Mouse (Mus musculus): Measurements from ENCODE around the gene Lnx2.
A peak's percentile ranks its signal among the peaks of the same experiment; 100 is the strongest.

Gene Lnx2

DNA sequence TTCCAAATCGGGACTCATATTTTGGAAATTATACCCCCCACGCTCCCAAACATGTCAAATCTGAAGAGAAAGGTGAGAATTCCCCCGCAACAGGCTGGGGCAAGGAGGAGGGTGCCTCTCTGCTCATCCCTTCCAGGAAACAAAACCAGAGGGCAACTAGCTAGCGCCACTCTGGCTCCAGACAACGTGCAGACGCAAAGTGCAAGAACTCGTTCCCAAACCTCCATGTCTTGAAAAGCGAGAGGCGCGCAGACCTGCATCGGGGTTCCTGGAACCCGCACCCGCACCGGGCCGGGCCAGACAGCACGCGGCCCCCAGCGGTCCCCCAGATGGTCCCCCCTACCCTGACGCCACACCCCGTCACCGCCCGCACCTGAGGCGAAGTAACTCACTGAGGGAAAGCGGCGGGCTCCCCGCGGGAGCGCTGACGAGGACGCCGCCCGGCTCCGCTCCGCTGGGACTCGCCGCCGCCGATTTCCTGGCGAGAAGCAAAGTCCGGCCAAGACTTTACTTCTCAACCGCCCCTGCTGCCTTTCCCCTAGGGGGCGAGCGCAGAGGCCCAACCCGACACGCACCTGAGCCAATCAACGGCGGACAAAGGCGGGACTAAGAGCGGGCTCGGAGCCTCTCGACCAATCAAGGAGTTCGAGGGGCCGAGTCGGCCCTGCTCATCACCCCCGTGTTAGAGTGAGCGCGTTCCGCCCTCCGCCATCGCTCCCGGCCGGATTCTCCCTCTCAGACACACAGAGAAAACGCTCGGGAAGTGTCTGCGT, at the start of gene Lnx2:
Gene Lnx2, minus strand, starts transcription at position 561 of the 773 bp plus-strand sequence.
- peak; percentile 99 for DNase-seq (ENCODE audit: low read depth, low spot score)

GRCm38 (mm10) chr5:147125542-147126185, 49.3 kb upstream of the Lnx2 start:
- DNase-seq (ENCODE audit: low read depth, low spot score), result no peak

DNA sequence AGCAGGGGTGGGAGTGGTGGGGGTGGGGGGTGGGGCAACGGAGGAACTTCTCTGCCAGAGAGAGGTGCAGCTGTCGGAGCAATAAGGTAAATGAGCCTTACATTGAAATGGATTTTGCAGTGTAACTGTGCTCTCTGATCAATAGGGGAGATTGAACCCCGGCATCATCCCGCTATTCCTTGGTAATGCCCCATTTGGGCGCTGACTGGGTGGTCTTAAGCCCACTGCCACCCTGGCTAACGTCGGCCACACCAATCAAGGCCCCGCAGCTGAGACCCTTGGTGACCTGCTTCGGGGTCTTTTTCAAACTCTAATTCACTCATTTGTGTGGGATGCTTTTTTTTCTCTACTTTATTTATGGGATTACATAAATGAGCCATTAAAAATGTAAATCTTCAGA, 48.4 kb upstream of the Lnx2 start:
- no peak for DNase-seq (ENCODE audit: low read depth, low spot score)

GRCm38 (mm10) chr5:147121146-147121545, 44.8 kb upstream of the Lnx2 start:
- peak; percentile 77 for DNase-seq (ENCODE audit: low read depth, low spot score)

DNA sequence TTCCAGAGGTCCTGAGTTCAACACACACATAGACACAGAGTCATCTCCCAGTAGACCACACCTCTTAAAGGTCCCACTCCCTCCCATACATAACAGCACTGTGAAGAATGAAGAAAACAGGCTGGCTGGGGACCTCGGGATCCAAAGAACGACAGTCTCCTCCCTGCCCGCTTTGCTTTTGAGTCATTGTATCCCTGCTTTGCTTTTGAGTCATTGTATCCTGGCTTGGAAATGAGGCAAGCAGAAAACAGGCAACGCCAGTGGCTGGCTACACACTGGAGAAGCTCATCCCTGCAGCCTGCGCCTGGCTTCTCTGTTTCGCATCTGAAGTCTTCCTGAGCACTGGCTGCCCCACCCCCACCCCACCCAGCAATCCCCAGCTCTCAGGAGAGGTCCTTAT, 40.6 kb upstream of the Lnx2 start:
- DNase-seq (ENCODE audit: low read depth, low spot score), result no peak

DNA sequence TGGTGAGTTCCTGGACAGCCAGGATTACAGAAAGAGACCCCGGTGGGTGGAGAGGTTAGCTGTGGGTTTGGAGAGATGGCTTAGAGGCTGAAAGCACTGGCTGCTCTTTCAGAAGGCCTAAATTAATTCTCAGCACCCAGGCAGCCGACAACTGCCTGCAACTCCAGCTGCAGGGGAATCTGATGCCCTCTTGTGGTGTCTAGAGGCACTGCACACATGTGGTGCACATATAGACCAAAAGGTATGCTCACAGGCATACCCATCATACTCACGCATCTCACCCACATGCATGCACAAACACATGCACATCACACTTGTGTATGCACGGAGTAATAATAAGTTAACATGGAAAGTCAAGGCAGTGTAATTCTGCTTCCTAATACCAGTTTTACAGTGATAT, 39.2 kb upstream of the Lnx2 start:
- DNase-seq (ENCODE audit: low read depth, low spot score), result peak; percentile 76

DNA sequence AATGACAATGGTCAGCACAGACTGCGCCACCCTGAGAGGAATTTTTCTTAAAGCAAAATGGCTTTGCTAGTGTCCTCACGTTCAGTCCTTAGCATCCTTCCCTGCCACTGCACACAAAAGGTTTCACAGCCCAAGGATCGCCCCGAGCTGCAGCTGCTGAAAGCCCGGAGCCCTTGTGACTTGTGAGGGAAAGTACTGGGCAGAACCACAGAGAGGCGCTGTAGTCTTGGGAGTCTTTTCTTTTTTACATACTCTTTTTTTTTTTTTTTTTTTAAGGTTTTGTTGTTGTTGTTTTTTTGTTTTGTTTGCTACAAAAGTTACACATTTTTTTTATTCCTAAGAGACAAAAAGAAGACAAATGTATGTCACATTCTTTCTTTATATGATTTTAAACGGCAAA, 38.4 kb upstream of the Lnx2 start:
- DNase-seq (ENCODE audit: low read depth, low spot score), result peak; percentile 66

DNA sequence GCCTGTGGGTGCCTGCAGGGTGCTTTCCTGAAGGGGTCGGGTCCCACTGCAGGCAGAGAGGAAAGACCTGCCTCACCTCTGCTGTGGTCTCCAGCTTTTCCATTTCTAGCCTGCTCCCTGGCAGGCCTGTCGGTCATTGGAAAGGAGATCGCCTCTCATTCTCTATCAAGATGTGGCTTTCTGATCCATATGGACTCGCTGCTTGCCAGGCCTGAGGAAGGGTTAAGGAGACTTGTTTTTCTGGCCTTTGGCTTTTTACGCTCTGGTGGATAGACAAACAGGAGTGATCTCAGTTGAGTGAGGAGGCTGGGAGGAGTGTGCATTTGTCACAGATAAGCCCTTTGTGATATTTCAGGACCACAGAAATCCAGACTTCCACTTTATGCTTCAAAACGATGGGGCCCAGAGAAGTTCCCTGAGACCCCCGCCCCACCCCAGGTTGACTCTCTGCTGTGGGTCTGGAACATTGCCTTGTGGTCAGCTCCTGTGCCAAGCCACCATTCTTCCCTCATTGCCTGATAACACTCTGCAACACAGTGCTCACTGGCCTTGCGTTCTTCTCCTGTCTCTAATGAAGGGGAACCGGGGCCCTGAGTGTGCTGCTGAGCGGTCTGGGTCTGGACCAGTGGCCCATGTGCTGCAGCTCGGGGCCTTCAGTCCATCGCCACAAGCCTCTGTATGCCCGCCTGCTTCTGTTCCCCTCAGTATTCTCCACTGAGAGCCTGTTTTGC, 32.6 kb upstream of the Lnx2 start:
- DNase-seq (ENCODE audit: low read depth, low spot score), result no peak

DNA sequence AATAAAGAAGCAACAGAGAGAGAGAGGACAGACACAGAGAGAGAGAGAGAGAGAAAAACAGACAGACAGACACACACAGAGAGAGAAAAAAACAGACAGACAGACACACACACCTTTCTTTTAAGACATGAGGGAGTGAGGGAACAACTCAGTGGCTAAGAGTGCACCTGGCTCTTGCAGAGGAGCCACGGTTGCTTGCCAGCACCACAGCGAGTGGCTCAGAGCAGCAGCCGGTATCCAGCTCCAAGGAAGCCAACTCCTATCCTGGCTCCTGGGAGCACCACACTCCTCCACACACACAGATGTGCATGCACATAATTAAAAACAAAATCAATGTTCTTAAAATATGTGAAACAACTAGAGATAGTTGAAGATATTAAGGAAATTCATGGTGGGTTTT, 30.9 kb upstream of the Lnx2 start:
- DNase-seq (ENCODE audit: low read depth, low spot score), result no peak

GRCm38 (mm10) chr5:147102295-147102694, 25.9 kb upstream of the Lnx2 start:
- DNase-seq (ENCODE audit: low read depth, low spot score), result no peak

GRCm38 (mm10) chr5:147100180-147100579, 23.8 kb upstream of the Lnx2 start:
- DNase-seq (ENCODE audit: low read depth, low spot score), result no peak

- DNase-seq (ENCODE audit: low read depth, low spot score), result no peak
Observed at GRCm38 (mm10) chr5:147098667-147099066, 22.3 kb upstream of the Lnx2 start.

- no peak for DNase-seq (ENCODE audit: low read depth, low spot score)
Observed at GRCm38 (mm10) chr5:147096586-147096985, 20.2 kb upstream of the Lnx2 start.

- no peak for DNase-seq (ENCODE audit: low read depth, low spot score)
Observed at GRCm38 (mm10) chr5:147094296-147094695, 17.9 kb upstream of the Lnx2 start.

DNA sequence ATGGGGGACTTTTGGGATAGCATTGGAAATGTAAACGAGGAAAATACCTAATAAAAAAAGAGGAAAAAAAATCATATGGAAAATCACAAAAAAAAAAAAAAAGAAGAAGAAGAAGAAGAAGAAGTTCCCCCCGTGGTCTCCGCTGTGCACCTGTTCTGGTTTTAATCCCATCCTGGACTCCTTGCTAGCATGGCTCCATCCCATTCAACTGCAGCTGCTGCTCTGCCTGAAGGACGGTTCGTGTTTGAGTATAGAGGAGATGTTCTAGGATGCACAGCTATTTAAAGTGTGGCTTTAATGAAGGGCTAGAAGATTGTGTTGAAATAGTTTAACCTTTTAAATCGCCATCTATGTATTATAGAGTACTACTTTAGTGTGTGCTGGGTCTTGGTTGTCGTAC, 16.1 kb upstream of the Lnx2 start:
- no peak for DNase-seq (ENCODE audit: low read depth, low spot score)

GRCm38 (mm10) chr5:147090256-147090963, 14.0 kb upstream of the Lnx2 start:
- DNase-seq (ENCODE audit: low read depth, low spot score), result no peak

DNA sequence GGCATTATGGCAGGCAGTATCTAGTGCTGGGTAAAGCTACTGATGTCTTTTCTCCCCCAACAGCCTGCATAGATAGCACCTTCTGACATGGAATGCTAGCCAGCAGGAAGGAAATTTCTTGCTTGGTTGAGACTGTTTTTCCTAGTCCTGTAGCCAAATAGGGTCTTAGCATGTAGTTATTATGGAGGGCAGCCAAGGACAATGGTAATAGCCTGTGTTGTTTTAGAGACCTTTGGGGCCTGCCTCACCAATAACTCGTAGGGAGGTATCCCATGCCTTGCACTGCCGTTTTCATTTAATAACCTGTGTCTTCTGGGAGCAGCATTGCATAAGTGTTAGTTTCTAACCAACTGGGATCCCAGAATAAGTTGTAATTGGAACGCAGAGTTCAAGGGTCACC, 13.4 kb upstream of the Lnx2 start:
- no peak for DNase-seq (ENCODE audit: low read depth, low spot score)

DNA sequence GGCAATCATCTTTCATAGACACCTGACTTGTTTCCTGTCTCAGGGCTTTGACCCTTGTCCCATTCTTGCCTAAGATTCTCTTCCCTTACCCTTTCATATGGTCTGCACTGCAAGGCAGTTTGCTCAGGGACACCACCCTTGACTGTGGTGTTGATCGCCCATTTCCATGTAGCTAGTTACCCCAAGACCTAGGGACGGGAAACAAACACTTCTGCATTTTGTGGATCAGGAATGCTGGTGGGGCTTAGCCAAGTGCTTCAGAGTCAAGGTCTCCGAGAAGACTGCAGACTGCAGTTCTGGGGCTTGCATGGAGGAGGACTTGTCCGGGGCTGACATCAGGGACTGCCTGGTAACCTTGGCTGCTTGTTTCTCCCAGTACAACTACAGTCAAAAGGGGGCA, 10.4 kb upstream of the Lnx2 start:
- DNase-seq (ENCODE audit: low read depth, low spot score), result peak; percentile 74

DNA sequence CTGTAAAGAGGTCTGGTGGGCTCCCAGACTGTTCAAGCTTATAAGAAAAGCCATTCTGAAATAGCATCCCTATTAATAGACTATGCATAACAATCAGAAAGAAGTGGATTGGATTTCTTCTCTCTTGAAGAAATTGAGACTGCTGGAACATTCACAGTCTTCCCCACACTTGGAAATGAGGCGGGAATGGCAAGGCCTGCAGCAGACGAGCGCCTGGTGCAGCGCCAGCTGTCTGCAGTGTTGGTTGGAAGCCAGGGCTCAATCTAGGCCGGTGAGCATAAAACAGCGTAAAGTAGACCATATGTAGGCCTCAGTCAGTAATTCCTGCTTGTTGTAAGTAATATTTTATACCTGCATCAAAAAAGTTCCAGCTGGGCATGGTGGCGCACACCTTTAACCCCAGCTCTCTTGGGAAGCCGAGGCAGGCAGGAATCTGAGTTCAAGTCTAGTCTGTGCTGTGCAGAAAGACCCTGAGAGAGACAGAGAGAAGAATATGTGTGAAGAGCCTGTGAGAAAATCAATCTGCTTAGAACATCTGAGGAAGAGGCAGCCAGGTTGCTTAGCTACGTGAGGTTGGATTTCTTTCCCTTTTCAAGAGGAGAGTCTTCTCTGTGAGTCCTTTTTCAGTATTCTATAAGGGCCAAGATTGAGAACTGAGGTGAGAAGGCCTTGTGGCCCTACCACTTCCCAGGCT, 9.0 kb upstream of the Lnx2 start:
- no peak for DNase-seq (ENCODE audit: low read depth, low spot score)

DNA sequence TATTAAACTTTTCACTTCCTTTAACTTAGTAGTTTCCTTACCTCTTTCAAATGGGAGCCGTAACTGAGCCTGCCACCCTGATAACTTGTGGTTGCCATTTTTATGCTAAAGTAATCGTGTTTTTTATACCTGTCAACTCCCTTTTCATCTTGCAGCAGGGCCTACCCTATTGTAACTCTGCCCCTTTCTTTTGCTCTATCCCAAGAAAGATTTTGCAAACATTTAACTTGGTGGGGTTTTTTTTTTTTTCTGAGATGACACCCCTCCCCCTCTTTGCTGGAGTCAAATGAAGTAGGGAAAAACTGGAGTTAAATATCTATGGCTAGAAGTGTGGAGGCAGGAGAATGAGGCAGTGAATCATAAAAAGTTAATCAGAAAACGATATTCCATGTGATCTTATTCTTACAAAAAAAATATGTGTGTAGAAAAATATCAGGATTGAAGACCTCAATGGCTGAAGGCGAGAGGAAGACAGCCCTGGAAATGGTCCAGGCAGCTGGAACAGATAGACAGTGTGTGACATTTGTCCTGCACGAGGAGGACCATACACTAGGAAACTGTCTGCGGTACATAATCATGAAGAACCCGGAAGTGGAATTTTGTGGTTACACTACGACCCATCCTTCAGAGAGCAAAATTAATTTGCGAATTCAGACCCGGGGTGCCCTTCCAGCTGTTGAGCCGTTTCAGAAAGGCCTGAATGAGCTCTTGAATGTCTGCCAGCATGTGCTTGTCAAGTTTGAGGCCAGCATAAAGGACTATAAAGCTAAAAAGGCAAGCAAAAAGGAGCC, 1.9 kb upstream of the Lnx2 start:
- no peak for DNase-seq (ENCODE audit: low read depth, low spot score)

Measured in ZHBTc4 (cell line).